Mouse (Mus musculus): ENCODE data around the gene Atp5s.

The Atp5s gene

DNA sequence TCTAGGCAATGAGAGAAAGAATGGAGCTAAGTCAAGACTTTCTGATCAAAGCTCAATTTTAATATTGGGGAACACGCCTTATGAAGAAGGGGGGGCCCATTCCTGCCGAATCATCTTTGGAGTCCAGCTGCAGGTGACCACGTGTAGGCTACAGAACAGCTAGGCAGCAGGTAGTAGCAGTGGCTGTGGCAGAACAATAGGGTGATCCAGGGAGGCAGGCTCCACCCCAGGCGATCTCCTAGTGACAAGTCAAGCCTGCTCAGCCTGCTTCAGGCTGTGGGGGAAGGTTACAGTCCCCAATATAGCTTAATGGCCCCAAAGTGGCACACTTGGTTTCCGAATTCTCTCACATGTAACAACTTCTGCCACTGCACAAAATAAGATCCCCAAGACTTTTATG lies 7.5 kb downstream of the Atp5s start:
- DNase-seq (ENCODE audit: low spot score), result no peak

DNA sequence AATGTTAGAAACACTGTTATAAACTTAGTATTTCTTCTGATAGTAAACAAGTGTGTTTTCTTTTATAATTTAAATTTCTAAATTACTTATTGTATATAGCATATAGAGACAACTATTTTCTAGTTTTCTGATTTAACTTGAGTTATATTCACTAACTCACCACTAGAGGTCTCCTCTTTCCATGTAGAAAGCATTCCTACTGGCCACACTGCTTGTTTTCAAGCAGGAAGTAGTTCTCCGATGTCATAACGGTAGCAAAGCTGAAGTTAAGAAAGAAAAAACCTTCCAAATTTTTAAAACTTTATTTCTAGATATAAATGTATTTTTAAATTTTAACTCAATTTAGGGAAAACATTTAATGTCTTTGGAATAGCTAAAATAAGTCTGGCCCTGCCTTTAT lies 8.8 kb downstream of the Atp5s start:
- DNase-seq (ENCODE audit: low spot score), result no peak

DNA sequence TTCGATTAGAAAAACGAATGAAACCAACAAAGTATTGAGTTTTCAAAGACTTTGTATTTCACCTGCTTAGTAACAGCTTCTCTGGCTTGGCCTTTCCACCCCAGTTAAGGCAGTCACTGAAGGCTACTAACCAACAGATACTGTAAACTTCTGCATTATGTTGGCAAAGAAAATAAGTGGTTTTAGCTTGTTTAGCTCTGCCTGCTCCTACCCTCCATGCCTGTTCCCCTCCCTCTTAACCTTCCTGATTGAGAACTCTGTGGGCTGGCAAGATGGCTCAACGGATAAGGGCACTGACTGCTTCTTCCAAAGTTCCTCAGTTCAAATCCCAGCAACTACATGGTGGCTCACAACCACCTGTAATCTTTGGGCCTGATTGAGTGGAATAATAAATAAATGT lies 9.2 kb downstream of the Atp5s start:
- DNase-seq (ENCODE audit: low spot score), result no peak

DNA sequence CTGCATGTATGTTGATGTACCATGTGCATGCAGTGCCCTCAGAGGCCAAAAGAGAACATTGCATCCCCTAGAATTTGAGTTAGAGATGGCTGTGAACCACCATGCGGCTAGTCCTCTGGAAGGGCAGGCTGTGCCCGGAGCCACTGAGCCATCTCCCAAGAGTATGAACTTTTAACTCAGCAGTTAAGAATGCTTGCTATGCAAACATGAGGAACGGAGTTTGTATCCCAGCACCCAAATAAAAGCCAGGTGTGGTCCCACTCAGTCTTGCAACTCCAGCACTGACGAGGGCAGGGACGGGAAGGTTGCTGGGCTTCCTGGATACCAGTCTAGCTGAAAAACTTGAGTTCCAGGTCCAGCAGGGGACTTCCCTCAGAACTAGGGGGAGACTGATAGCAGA lies 17.2 kb downstream of the Atp5s start:
- DNase-seq (ENCODE audit: low spot score), result no peak

DNA sequence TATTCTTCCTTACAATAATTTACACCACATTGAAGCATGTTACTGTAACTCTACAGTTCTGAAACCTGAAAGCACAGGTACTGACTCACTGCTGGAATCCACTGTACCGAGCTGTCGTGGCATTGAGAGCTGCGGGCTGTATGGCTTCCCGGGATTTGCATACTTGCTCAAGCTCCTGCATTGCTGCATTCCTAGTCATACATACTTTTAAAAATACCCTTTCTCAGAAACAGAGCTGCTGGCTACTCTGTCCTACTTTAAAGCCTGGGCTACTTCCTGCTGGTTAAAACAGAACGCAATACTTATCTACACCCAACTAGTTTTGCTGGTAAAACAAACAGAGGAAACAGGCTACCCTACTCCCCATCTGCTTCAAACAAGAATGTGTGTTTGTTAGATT lies 19.4 kb downstream of the Atp5s start:
- DNase-seq (ENCODE audit: low spot score), result no peak

DNA sequence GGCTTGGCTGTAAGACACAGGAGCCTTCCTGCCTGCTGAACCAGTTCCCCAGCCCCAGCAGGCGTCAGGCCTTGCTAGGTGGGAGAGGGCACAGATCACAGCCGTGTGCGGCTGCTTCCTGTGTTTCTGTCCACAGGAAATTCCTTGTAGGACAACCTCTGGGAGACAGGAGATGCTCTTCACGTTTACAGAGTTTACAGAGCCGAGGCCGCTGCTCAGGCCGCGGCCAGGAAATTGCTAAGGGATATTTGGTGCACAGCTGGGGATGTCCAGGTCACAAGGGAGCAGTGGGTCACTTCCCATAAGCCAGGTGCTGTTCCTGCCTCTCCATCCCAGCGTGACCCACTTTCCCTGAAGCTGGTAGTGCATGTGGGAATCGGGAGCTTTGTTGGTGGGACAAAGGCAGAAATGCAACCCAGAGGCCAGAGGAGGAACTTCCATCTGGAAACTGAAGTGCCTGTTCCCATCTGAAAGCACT lies 27.2 kb downstream of the Atp5s start:
- no peak for DNase-seq (ENCODE audit: low spot score)

DNA sequence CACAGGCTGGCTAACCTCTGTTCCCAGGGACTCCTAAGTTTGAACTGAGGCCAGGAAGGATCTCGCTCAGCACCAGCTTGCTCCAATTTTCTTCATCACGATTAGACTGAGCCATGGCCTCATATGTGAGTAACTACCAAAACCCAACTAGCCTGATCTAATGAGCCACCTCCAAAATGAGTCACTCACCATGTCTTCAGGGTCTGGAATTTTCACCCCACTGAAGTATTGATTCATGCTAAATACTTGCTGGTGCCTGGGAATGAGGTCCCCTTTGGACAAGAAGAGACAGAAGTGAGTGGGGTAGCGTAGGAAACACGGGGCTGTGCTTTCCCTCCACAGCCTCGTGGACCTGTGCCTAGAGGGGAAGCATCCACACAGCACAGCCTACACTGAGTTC lies 29.2 kb downstream of the Atp5s start:
- no peak for DNase-seq (ENCODE audit: low spot score)

DNA sequence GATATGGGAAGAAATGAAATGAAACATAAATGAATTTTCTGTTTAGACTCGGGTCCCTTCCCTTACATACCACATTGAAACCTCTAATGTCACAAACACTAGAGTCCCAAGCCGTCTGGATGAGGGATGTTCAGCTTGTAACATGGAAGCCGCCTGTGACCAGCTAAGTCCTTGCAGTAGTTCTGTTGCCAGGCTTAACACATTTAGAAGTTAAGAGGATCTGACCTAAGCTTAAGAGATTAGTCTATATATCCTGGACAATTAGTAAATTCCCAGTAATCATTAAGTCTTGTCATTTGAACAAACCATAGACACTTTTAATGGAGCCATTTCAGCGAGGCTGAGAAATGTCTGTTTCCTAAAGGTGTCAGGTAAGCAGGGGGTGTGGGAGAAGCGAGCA lies 31.3 kb downstream of the Atp5s start:
- no peak for DNase-seq (ENCODE audit: low spot score)

DNA sequence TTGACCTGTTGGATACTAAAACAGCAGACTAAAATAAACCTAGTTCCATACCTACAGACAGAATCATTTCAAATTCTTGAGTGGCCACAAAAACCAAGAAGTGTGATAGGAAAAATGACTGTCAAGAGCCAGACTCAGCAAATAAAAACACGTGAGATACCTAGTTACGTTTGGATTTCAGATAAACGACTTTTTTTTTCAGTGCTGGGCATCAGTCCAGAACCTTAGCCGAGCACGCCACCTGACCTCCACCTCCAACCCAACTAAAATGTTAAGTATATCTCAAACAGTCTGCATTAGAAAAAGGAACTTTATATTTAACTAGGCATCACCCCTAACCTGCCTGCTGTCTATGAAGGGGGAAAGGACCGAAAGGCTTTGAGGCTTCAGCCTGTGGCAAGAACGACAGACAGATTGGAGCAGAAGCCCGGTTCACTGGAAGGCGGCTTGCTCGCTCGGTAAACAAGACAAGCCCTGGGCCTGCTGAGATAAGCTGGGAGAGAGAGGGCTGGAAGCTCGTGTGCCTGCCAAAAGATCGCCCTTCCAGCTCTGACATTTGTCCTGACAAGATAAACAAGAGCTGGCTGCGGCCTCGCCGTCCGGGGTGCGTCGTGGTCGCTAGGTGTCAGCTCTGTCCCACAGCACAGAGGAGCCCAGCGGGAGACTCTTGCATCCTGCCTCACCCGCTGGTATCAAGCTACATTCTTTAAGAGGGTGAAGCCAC lies 32.8 kb downstream of the Atp5s start:
- peak; percentile 35 for DNase-seq (ENCODE audit: low spot score)

DNA sequence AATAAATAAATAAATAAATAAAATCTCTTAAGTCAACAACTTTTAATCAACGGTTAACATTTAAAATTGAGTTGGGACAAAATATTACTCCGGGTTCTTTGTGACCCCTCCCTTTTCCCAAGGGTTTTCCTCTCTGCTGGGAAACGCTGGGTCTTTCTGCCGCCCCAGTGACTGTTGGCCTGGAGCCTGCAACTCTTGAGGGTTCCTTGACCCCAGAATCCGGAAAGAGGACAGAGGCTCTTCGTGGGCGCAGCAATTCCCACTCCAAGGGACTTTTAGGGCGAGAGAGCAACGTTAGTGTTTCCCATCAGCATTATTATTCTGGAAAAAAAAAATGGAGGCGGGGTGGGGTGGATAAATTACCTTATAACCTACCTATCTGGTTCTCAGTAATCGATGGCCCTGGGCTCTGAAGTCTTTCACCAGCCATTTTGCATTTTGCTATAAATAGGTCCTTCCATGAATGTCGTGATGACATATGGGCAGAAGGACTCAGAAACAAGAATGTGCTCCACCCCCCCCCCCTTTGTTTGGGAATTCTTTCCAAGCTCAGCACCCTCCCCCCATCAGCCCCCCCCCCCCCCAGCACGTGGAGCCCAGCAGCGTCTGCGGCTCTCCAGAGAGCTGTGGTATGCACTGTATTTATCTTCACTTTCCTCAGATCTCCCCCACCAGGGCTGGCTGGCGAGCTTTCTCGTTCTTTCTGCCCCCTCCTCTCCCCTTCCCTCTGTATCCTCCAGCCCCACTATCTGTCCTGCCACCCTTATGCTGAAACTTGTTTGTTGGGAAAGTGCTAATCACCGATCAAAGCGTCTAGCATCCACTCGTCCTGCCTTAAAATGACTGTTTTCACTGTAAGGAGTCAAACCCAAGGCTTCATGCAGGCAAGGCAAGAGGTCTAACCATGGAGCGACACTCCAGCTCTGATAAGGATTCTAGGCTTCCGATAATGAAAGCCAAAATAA lies 33.8 kb downstream of the Atp5s start:
- DNase-seq (ENCODE audit: low spot score), result no peak

DNA sequence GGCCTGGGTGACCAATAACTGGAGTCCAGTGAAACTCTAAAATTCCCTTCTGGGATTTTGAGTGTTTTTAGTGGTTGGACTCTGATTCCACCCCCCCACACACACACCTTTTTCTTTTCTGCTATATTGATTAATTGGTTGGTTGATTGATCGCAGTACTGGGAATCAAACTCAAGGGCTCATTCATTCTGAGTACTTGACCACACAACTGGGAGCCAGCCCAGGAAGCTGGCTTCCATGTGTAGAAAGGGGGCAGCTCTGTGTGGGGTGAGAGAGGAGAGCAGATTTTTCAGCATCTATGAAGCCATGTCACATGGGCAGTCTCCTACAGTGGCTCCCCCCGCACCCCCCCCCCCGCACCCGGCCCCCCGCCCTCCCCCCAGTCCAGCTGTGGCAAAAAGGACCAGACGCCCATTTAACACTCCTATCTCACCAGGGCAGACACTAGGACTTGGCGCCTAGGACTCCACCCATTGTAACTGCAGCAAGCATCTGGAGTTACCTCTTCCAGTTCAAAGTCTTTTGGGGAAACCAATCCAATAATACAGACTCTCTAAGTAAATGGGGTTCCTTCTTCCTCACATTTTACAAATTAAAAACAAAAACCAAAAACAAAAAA lies 34.6 kb downstream of the Atp5s start:
- DNase-seq (ENCODE audit: low spot score), result no peak

DNA sequence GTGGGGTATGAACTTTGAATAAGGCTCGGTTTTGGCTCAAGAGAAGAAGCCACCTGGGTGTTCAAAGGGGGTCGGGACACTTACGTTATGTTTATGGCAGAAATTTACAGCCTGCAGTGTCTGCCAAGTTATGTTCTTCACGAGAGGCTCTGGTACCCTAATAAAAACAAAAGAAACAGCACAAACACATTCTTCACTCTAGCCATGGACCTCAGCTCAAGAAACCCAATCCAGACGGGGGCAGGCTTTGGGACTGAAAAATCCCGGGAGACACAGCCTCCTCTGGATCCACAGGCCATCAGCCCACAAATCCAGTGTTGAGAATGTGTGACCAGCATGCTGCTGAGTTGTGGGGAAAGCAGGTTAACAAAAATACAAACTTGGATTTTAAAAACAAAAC lies 35.3 kb downstream of the Atp5s start:
- DNase-seq (ENCODE audit: low spot score), result no peak

DNA sequence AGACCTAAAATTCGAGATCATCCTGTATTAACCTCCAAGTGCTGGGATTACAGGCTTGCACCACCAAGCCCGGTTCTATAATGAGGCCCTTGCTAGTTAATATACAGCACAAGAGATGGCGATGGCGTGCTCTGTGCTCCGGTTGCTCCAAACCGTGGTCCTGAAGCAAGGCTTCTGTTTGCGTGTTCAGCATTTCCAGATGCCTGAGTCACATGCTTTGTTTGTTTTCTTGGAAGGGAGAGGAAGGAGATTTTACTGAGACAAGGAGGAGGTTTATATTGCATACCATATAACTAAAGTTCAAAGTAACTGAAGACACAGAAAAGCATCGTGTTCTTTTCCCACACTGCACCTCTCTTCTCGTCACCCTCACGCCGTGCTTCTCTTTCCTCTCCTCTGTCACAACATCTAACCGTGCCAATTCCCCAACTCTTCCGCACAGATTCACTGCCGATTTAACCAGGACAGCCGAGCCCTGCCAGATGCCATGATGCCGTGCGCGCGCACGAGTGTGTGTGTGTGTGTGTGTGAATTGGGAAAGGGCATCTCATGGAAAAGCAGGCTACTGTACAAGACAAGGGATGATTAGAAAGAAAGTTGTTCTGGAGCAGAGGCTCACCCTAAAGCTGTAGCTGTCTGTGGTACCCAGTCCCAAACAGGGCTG lies 36.1 kb downstream of the Atp5s start:
- DNase-seq (ENCODE audit: low spot score), result no peak

DNA sequence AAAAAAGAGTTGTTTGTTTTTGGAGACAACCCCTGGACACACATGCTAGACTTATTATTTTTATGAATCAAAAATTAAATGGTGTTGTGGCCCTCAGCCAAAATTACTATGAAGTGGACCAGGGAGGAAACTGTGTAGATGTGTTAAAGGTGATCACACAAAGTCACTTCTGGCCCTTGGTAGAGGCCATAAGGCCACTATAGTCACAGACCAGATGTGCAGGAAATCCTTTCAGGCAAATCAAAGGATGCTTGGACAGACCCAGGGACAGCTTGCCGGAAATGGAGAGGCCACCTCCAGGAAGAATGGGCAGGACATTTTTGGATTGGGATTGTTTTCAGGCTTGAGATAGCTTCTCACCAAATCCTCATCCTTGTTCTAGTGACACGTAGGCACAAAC lies 36.9 kb downstream of the Atp5s start:
- no peak for DNase-seq (ENCODE audit: low spot score)

DNA sequence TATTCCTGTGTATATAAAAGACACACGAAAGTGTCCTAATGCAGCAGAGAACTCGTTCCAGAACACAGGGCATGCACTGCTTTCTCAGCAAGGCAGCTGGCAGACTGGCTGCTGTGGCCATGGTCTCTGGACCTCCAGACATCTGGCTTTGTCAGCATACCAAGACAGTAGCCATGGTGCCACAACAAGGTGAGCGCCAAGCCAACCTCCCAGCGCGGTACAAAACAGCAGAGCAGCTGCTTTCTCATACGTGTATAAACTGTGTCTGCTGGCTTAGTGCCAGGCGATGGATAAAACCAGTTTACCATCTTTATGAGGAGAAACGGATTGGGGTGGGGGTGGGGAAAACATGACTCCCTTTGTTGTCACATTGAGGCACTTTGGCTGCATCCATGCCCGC lies 40.8 kb downstream of the Atp5s start:
- no peak for DNase-seq (ENCODE audit: low spot score)

DNA sequence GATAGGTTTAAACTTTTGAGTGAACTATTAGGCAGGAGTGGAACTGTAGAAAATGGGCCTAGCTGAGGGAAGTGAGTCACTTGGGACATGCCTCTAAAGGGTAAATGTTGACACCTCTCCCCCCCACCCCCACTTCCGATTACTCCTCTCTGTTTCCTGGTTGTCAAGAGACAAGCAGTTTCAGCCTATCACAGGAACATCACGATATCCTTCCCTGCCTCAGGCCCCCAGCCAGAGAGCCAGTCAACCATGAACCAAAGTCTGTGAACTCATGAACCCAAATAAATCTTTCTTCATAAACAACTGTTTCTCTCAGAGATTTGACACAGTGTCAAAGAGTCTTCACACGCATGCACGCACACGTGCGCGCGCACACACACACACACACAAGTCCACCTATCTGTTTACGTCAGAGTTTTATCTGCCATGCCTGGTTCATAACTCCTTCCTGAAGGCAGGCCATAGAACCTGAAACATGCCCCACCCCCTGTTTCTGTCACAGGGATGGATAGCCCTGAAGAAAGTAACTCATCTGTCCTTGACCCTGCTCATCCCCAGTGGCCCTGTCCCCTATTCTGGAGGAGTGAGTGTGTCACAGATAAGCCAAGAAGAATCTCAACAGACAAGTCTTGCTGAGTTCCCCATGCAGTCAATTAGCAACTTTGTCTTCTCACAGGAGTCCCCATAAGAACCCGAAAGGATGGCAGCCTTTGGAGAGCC lies 41.6 kb downstream of the Atp5s start:
- DNase-seq (ENCODE audit: low spot score), result no peak

DNA sequence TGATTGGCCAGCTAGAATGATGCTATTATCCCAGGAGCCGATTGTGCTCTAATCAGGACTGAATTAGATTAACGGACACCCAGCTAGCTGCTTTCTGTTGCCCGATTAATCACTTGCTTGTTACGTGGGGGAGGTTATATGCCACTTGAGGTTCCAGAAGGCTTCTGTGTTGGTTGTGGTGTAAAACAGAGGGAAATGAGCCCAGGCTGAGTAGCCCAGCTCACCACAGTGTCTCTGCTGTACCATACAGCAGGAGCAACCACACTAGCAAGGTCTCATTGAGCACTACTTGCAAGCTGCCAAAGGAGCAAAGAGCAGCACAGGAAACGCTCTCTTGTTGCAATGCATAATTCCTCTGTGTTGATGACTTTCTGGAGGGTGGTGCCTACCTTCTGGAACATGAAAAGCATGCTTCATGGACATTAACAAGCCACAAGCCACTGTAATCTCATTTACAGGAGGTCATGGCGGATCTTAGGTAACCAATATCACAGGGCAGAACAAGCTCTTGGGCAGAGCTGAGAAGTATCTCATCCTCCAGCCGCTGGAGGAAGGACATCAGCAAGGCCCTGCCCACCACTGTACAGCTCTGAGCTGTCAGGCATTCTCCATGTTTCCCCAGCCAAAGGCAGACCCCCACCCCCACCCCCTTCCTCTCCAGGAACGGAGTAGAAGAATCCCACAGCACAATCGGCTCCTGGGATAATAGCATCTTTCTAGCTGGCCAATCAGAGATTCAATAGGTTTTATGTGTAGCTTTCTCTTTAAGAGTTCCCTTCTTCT lies 42.9 kb downstream of the Atp5s start:
- DNase-seq (ENCODE audit: low spot score), result no peak

DNA sequence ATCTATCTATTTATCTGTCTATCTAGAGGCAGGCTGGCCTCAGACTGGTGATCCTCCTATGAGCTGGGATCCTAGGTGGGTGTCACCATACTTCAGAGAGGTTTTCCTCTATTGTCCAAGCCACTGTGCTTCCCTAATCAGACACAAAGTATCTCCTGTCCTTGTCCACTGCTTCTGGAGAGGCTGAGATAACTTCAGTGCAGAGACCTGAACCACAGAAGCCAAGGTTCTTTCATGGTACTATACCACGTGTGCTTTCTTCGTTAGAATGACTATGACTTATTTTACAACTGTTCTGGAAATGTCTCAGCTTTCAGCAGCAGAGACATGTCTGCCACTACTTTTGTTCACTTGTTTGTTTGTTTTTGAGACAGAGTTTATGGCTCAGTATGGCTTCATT lies 44.1 kb downstream of the Atp5s start:
- DNase-seq (ENCODE audit: low spot score), result no peak

DNA sequence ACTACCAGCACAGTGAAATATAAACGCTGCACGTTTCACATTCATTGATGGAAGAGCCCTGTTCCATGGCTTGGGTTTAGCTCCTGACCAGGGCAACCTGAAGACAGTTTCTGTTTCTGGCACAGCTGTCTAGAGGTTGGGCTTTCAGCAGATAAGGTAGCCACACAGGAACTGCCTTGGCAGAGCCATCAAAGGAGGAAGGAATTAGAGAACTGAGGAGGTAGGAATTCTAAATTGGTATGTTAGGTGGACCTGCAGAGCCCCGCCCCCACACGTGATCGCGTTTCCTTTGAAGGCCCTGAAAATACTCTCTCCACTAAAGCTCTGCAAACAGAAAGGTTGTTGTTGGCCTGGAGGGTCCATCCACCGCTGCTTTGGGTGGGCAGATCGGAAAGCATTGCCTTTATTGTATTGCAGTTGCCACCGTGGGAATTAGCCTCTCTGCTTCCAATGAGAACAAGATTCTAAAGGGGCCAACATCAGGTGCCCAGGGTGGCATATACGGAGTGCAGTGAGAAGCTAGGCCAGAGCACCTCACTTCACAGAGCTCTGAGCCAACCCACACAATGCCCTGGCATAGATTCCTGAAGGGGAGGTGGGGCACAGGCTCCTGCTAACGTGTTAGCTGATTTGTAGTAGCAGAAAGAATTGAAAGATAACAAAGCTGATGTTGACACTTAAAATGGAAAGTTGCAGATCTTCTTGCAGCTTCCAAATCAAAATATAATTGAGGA lies 52.0 kb downstream of the Atp5s start:
- no peak for DNase-seq (ENCODE audit: low spot score)

DNA sequence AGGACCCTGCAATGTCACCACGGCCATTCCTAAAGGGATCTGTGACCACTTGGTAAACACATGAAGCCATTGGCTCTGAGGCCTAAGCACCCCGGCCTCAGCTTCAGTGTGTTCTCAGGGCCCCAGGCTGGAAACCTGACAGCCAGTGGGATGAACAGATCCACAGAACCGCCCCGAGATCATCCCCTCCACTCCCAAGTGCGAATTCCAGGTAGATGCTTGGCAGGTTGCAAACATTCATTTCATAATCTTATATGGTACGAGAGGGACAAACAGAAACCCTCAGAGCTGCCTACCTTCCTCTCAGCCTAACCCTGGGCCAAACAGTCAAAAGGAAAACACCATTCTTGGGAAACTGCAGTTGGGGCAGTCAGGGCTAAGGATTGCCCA lies 52.6 kb downstream of the Atp5s start:
- no peak for DNase-seq (ENCODE audit: low spot score)

Measured in urinary bladder, postnatal 10 days (tissue).